Mouse (Mus musculus): ENCODE results near the gene Rnf135. TPM values are rescaled to one million over a fixed set of nuclear protein-coding genes. Genes with fewer than 3 reads are reported as not detected.

The Rnf135 gene
- 2.0 and 2.5 TPM in 2 replicates for polyA plus RNA-seq (2012; rRNA removed)

DNA sequence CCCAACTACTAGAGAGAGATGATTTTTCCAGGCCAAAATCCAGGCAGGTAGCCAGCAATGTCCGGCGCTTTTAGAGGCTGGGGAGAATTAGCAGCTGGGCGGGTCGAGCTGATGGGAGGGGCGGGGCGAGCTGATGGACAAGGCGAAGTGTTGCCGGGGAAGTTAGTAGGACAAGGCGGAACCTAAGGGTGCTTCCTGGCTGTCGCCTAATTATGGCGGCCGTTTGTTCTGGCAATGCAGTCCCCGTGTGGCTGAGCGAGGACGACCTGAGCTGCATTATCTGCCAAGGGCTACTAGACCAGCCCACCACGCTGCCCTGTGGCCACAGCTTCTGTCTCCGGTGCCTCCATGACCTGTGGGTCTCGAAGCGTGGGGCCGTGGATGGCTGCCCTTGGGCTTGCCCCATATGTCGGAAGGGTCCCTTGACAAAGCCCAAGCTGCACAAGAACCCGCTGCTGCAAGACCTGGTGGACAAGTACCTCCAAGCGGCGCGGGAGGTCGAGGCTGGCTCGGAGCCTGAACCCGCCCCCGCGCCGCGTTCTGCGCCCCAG lies at the start of gene Rnf135:
Rnf135 (plus strand) TSS at position 147 of the 551 bp plus-strand sequence.

DNA sequence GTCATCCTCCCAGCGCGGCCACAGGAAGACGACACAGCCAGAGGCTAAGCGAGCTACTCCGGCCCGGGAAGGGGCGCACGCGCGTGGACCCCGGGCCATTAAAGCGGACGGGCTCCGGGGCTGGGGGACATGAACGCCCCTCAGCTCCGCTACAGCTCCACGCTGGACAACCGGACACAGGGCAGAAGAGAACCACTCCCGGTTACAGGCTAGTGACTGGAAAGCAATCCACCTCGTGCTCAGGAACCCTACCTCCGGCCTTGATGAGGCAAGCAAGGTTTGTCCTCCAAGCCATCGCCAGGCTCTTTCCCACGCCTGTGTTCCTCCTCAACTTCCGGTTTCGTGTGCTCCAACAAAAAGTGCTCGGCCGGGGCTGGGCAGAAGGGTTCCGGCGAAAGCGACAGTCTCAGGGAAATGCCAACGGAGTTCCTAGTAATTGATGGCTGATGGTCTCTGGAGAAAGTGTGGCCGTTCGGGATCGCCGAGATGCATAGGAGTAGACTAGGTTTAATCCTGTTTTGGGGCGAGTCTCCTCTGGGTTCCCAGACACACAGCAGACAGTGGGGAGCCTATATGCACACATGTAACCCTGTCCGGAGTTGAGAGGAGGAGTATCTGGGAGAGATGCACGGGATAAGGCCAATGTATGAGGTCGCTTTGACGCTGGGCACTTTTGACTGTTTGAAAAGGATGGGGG lies 41.7 kb upstream of the Rnf135 start, which contains the start of gene Tefm:
Tefm (minus strand) TSS at position 351 of the 697 bp plus-strand sequence.

DNA sequence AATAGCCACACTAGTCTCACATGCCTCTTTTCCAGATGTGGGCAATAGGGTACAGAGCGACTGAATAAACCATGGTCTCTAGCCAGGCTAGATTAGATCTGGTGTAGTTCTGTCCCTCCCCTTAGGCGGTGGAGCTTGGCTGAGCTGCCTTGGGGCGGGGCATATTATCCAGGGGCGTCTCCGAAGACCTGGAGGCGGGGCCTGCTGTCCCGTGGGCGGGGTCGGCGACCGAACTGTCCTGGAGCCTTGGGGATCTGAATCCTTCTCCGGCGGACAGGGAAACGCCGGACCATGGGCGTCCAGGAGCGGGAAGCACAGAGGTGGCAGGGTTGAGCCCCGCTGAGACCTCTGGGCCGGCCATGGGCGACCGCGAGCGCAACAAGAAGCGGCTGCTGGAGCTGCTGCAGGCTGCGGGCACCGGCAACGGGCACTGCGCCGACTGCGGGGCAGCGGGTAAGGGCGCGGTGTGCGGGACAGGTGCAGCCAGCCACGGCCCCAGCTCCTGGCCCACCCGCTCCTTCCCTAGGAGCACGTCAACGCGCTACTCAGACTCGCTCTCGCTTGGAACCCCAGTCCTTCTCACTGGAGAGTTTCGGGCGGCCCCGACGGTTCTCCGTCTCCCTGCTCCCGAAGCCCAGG lies 29.7 kb upstream of the Rnf135 start, which contains the start of gene Adap2:
Adap2 (plus strand) TSS at position 249 of the 639 bp plus-strand sequence.

DNA sequence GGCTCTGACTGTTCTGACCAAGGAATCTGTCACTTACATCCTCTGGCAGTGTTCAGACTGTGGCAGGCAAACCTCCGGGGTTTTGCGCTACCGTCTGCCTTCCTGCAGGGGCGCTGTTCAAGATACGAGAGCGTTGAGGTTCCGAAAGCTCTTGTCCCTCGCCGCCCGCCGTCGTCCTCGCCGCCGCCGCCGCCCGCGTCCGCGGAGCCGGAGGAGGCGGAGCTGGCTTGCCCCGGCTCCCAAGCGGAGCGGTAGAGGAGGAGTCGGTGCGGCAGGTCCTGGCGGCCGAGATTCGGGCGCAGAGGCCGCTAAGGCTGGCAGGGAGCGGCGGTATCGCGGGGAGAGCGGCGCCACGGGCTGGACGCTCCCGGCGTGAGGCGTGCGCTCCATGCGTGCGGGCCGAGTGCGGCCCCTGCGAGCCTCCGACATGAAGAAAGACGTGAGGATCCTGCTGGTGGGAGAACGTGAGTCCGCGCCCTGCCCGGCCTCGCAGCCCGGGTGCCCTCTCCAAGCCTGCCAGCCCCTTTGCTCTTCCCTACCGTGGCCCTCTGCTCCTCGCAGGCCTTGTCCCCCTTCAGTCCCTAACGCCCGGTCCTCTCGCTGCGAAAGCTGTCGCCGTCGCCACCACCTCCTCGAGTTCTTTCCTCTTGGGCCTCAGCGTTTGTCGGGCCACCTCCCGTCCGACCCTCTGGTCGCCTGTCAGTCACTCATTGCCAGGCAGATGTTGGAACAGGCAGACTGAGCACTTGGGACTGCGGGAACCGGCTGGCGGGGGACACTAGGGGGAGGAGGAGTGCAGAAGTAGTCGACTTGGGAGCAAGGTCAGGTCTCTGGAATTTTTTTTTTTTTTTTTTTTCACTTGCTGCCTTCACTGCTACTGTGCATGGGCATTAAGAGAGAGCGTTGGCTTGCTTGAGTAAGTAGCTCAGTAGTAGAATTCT lies 25.5 kb downstream of the Rnf135 start, which contains the start of gene Rhot1:
Rhot1 (plus strand) TSS at position 160 of the 941 bp plus-strand sequence.

Other genes starting within 250 kb of the Rnf135 start
- gene Utp6, start 221.5 kb upstream of the Rnf135 start, polyA plus RNA-seq (2012; rRNA removed), result 12.3 and 12.6 TPM in 2 replicates
- gene Suz12, start 190.7 kb upstream of the Rnf135 start, polyA plus RNA-seq (2012; rRNA removed), result 25.1 and 29.9 TPM in 2 replicates
- gene Crlf3, start 102.9 kb upstream of the Rnf135 start, polyA plus RNA-seq (2012; rRNA removed), result 43.7 and 54.5 TPM in 2 replicates
- gene Atad5, start 94.5 kb upstream of the Rnf135 start, polyA plus RNA-seq (2012; rRNA removed), result 11.0 and 13.3 TPM in 2 replicates
- 7.2 and 8.4 TPM in 2 replicates for gene Tefm, start 41.7 kb upstream of the Rnf135 start, polyA plus RNA-seq (2012; rRNA removed)
- 1.7 and 2.3 TPM in 2 replicates for gene Adap2, start 29.7 kb upstream of the Rnf135 start, polyA plus RNA-seq (2012; rRNA removed)
- 11.7 and 14.4 TPM in 2 replicates for gene Rhot1, start 25.2 kb downstream of the Rnf135 start, polyA plus RNA-seq (2012; rRNA removed)
- 0.05 and 0.07 TPM in 2 replicates for gene Rhbdl3, start 117.1 kb downstream of the Rnf135 start, polyA plus RNA-seq (2012; rRNA removed)
- gene 5730455P16Rik, start 194.2 kb downstream of the Rnf135 start, polyA plus RNA-seq (2012; rRNA removed), result 2.5 and 3.0 TPM in 2 replicates
- 78.4 and 91.5 TPM in 2 replicates for gene Zfp207, start 199.4 kb downstream of the Rnf135 start, polyA plus RNA-seq (2012; rRNA removed)
- 55.2 and 66.1 TPM in 2 replicates for gene Psmd11, start 244.8 kb downstream of the Rnf135 start, polyA plus RNA-seq (2012; rRNA removed)

Data from liver, embryonic 14 days (tissue).